Mouse (Mus musculus) embryonic facial prominence, embryonic 11.5 days (tissue): ENCODE data around the gene Myh11. TPM values are rescaled to one million over a fixed set of nuclear protein-coding genes. Genes with fewer than 3 reads are reported as not detected.

Experiments
- ATAC-seq: fragments of 200-750 bp; cut with Nextera tagmentation; replicated peaks from 2 replicates; pipeline ENCODE4 v1.8.0; 2017; ENCODE audit warnings: low read depth; ENCODE audit not compliant: insufficient number of reproducible peaks, low FRiP score, low TSS enrichment
- DNase-seq: peaks from one replicate; pipeline ENCODE4 v3.0.0-alpha.2; 2015; ENCODE audit warnings: low spot score
- H3K27ac ChIP-seq: fragments of 300-500 bp; sonication (generic); replicated peaks from 2 replicates; pipeline ENCODE4 v1.5.1; 2014; ENCODE audit warnings: mild to moderate bottlenecking, low read depth, low read length, control low read depth
- H3K27me3 ChIP-seq: fragments of 300-500 bp; sonication (generic); 2 replicates; pipeline ENCODE4 v1.6.1; 2014; ENCODE audit warnings: mild to moderate bottlenecking, low read length, moderate library complexity, mixed read lengths; ENCODE audit not compliant: control insufficient read depth, insufficient read depth
- H3K36me3 ChIP-seq: fragments of 300-500 bp; sonication (generic); replicated peaks from 2 replicates; pipeline ENCODE4 v1.6.1; 2014; ENCODE audit warnings: low read depth, mild to moderate bottlenecking, low read length, moderate library complexity, mixed read lengths; ENCODE audit not compliant: control insufficient read depth, insufficient read depth
- H3K4me1 ChIP-seq: fragments of 300-500 bp; sonication (generic); 2 replicates; pipeline ENCODE4 v1.6.1; 2014; ENCODE audit warnings: low read length, mixed read lengths; ENCODE audit not compliant: control insufficient read depth, insufficient read depth
- H3K4me2 ChIP-seq: fragments of 300-500 bp; sonication (generic); 2 replicates; pipeline ENCODE4 v1.6.1; 2014; ENCODE audit warnings: low read depth, mild to moderate bottlenecking, control low read depth, low read length, moderate library complexity
- H3K4me3 ChIP-seq: fragments of 300-500 bp; sonication (generic); 2 replicates; pipeline ENCODE4 v1.5.1; 2014; ENCODE audit warnings: low read depth, low read length, control low read depth
- H3K9ac ChIP-seq: fragments of 300-500 bp; sonication (generic); replicated peaks from 2 replicates; pipeline ENCODE4 v1.6.1; 2014; ENCODE audit warnings: mild to moderate bottlenecking, control low read depth, low read length
- H3K9me3 ChIP-seq: fragments of 300-500 bp; sonication (generic); replicated peaks from 2 replicates; pipeline ENCODE4 v1.6.1; 2016; ENCODE audit warnings: mild to moderate bottlenecking, low read length, inconsistent platforms, mixed read lengths; ENCODE audit not compliant: control insufficient read depth
- WGBS: fragments of 180-500 bp; shearing (Covaris S2); extraction: QIAGEN DNeasy Blood & Tissue Kit; methylation state at CpG from one replicate; pipeline ENCODE4 v1.1.7; 2014; 5-methylcytosine and 5-hydroxymethylcytosine counted together
- polyA plus RNA-seq: library from polyadenylated mRNA; unstranded; fragments of >200 nt; fragmentation: Nextera tagmentation; extraction: Ambion mirVana; gene quantifications from 2 replicates; pipeline ENCODE4 v1.2.1, GENCODE M21; 2014

The Myh11 gene
- polyA plus RNA-seq, 1 experiment from 2014 or later, result 0.08 TPM

DNA sequence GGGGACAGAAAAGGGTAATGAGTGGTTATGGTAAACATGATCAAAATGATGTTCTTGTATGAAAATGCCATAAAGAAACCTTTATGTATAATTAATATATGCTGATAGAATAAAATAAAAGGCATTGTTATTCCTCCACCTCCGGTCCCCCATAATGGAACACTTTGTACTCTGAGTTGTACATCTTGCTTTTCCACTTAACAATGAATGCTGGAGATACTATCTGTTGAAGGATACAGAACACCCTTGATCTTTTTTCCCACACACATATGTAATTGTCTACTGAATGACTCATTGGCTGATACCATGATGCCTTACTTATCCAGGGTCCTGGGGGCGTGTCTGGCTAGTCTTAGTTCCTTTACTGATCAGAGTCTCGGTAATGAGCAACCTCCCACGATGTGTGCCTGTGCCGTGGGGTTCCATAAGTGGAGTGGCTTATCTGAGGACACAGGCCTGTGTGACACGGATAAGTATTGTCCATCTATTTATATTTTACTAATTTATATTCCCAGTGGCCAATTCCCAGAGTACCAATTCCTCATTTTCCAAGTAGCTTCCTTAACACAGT lies 110.9 kb downstream of the Myh11 start:
- Histone ChIP-seq H3K4me1 (no peaks in the 10 kb centered on the region), H3K36me3 (peaks cover 12% of the 10 kb centered on the region), H3K9ac (no peak overlapping the region), H3K4me2 (no peak overlapping the region), H3K4me3 (no peak overlapping the region), H3K27ac (no peak overlapping the region), H3K9me3 (no peaks in the 10 kb centered on the region), H3K27me3 (no peaks in the 10 kb centered on the region)
- DNase-seq (no peak), ATAC-seq (no peak)
- 83% methylated on average over 6 of the region's 6 CpGs for WGBS

DNA sequence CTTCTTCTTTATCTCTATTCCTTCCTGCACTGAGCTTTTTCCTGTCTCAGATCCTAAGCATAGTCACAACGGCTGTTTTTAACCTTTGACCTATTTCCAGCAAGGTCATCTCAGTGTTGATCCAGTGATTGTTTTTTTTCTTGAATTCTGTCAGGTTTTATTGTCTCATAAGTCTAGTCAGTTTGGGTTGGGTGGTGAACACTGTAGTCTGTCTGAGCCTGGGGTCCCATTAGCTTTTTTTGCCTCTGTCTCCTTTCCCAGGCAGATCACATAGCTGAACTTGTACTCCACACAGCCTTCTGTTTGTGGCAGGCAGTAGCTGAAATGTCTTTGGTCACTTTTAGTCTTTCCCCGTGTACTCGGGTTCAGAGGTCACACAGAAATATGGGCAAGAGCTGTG lies 113.1 kb downstream of the Myh11 start:
- no peak overlapping the region for H3K27ac ChIP-seq
- peaks cover 23% of the 10 kb centered on the region for H3K36me3 ChIP-seq
- H3K9ac ChIP-seq, result no peak overlapping the region
- H3K4me2 ChIP-seq, result no peak overlapping the region
- no peaks in the 10 kb centered on the region for H3K9me3 ChIP-seq
- H3K27me3 ChIP-seq, result no peaks in the 10 kb centered on the region
- 64% methylated on average over 3 of the region's 3 CpGs for WGBS
- no peaks in the 10 kb centered on the region for H3K4me1 ChIP-seq
- no peak overlapping the region for H3K4me3 ChIP-seq
- ATAC-seq (no peak), DNase-seq (no peak)

DNA sequence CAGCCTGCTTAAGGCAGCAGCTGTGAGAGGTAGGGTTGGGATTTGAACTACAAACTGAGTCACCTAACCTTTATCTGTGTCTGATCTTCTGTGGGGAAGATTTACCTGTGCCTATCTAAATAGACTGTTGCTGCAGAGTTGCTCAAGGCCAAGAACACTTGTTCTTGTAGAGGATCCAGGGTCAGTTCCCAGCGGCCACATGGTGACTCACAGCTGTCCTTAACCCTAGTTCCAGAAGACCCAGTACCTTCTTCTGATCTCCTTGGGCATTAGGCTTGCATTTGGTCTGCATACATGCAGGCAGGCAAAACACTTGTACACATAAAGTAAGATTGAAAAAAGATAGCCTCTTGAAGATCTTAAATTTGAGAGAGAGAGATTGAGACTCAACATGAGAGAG lies 121.5 kb downstream of the Myh11 start:
- no peak overlapping the region for H3K9ac ChIP-seq
- no peaks in the 10 kb centered on the region for H3K9me3 ChIP-seq
- WGBS, result 86% methylated on average over 1 of the region's 1 CpGs
- H3K36me3 ChIP-seq, result peaks cover 18% of the 10 kb centered on the region
- no peak overlapping the region for H3K4me3 ChIP-seq
- no peak for DNase-seq
- H3K4me1 ChIP-seq, result no peaks in the 10 kb centered on the region
- H3K27ac ChIP-seq, result no peak overlapping the region
- H3K27me3 ChIP-seq, result no peaks in the 10 kb centered on the region
- no peak overlapping the region for H3K4me2 ChIP-seq
- no peak for ATAC-seq

DNA sequence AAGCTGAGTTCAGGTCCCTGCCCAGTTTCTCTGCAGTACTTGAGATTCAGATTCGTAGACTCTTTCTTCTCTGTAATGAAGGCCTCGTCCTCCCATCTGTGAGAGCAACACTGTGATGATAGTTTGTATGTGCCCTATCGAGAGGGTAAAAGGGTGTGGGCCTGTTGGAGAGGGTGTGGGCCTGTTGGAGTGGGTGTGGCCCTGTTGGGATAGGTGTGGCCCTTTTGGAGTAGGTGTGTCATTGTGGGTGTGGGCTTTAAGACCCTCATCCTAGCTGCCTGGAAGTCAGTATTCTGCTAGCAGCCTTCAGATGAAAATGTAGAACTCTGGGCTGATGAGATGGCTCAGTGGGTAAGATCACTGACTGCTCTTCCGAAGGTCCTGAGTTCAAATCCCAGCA lies 124.7 kb downstream of the Myh11 start:
- DNase-seq (no peak), ATAC-seq (no peak)
- 89% methylated on average over 4 of the region's 4 CpGs for WGBS
- H3K4me1 ChIP-seq, result no peaks in the 10 kb centered on the region; the same call in 1 of the 2 replicates
- peaks cover 9% of the 10 kb centered on the region for H3K36me3 ChIP-seq
- H3K27me3 ChIP-seq, result no peaks in the 10 kb centered on the region
- no peak overlapping the region for H3K27ac ChIP-seq
- no peak overlapping the region for H3K4me2 ChIP-seq
- no peak overlapping the region for H3K4me3 ChIP-seq
- H3K9ac ChIP-seq, result no peak overlapping the region
- no peaks in the 10 kb centered on the region for H3K9me3 ChIP-seq

GRCm38 (mm10) chr16:14163731-14164130 lies 127.4 kb downstream of the Myh11 start:
- ATAC-seq, result no peak
- peak overlapping the region; percentile 58 for H3K4me2 ChIP-seq
- H3K9ac ChIP-seq, result peak overlapping the region; percentile 95
- H3K9me3 ChIP-seq, result no peaks in the 10 kb centered on the region
- H3K4me3 ChIP-seq, result peak overlapping the region; percentile 78
- WGBS, result 2% methylated on average over 10 of the region's 10 CpGs
- H3K27ac ChIP-seq, result peak overlapping the region; percentile 86; the same call in 1 of the 2 replicates
- H3K36me3 ChIP-seq, result no peaks in the 10 kb centered on the region; the same call in 1 of the 2 replicates
- no peaks in the 10 kb centered on the region; the same call in 1 of the 2 replicates for H3K4me1 ChIP-seq
- DNase-seq, result peak; percentile 27
- no peaks in the 10 kb centered on the region for H3K27me3 ChIP-seq

DNA sequence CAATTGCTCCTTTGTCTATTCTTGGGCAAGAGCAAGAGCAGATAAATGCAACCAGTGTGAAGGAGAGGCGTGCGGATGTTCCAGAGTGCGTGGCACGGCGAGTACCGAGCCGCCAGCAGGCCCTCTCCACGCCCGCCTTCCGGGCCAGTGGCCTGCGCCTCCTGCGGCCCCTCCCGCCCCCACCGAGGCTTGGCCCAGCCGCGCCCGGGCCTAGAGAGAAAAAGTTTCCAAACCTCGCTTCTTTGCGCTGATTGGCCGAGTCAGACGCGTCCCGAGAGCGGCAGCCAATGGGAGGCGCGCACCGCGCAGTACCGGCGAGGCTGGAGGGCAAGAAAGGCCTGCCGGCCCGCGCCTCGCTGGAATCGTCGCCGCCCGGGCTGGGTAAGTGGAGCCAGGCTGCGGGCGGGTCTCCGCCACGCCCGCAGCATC lies 128.2 kb downstream of the Myh11 start, which contains the start of the genes Nde1 and Marf1:
TSS of gene Nde1 (plus strand) at position 288 of the 429 bp plus-strand sequence.
TSS of gene Marf1 (minus strand) at position 364 of the 429 bp plus-strand sequence.
- Histone ChIP-seq H3K4me1 (no peaks in the 10 kb centered on the region; the same call in 1 of the 2 replicates), H3K9me3 (no peaks in the 10 kb centered on the region), H3K9ac (peak within 1 kb of the TSS; percentile 95), H3K27ac (peak within 1 kb of the TSS; percentile 86), H3K36me3 (no peaks in the 10 kb centered on the region), H3K27me3 (no peaks in the 10 kb centered on the region), H3K4me2 (peak within 1 kb of the TSS; percentile 58), H3K4me3 (peak within 1 kb of the TSS; percentile 78)
- under 1% methylated on average over 38 of the region's 43 CpGs for WGBS
- DNase-seq, result peak; percentile 96
- ATAC-seq, result peak; percentile 94

GRCm38 (mm10) chr16:14160941-14161340 lies 130.2 kb downstream of the Myh11 start:
- H3K36me3 ChIP-seq, result no peaks in the 10 kb centered on the region; the same call in 1 of the 2 replicates
- WGBS, result 74% methylated on average over 1 of the region's 1 CpGs

GRCm38 (mm10) chr16:14159746-14160131 lies 131.4 kb downstream of the Myh11 start:
- Histone ChIP-seq H3K27me3 (no peaks in the 10 kb centered on the region), H3K9ac (peak overlapping the region; percentile 63), H3K9me3 (no peaks in the 10 kb centered on the region), H3K4me2 (peak overlapping the region; percentile 50), H3K36me3 (no peaks in the 10 kb centered on the region; the same call in 1 of the 2 replicates), H3K4me3 (peak overlapping the region; percentile 68), H3K27ac (peak overlapping the region; percentile 68), H3K4me1 (no peaks in the 10 kb centered on the region; the same call in 1 of the 2 replicates)
- under 1% methylated on average over 10 of the region's 10 CpGs for WGBS
- ATAC-seq, result no peak; the same call in 1 of the 2 replicates
- DNase-seq, result peak; percentile 90

More at GRCm38 (mm10) chr16:14160941-14161340, 130.2 kb downstream of the Myh11 start:
- ATAC-seq (no peak), DNase-seq (no peak)
- Histone ChIP-seq H3K9ac (no peak overlapping the region), H3K4me1 (no peaks in the 10 kb centered on the region; the same call in 1 of the 2 replicates), H3K27ac (no peak overlapping the region), H3K9me3 (no peaks in the 10 kb centered on the region), H3K4me3 (no peak overlapping the region), H3K4me2 (no peak overlapping the region), H3K27me3 (no peaks in the 10 kb centered on the region)
